Mouse (Mus musculus) kidney, postnatal 4 days (tissue): ENCODE measurements around the gene Ncoa7.
A peak's percentile ranks its signal among the peaks of the same experiment; 100 is the strongest.

Experiments
- DNase-seq, 2 experiments: peaks; one replicate each; pipeline ENCODE4 v3.0.0; 2021; ENCODE audit warnings: mixed read lengths in 2 of 2

Gene Ncoa7

DNA sequence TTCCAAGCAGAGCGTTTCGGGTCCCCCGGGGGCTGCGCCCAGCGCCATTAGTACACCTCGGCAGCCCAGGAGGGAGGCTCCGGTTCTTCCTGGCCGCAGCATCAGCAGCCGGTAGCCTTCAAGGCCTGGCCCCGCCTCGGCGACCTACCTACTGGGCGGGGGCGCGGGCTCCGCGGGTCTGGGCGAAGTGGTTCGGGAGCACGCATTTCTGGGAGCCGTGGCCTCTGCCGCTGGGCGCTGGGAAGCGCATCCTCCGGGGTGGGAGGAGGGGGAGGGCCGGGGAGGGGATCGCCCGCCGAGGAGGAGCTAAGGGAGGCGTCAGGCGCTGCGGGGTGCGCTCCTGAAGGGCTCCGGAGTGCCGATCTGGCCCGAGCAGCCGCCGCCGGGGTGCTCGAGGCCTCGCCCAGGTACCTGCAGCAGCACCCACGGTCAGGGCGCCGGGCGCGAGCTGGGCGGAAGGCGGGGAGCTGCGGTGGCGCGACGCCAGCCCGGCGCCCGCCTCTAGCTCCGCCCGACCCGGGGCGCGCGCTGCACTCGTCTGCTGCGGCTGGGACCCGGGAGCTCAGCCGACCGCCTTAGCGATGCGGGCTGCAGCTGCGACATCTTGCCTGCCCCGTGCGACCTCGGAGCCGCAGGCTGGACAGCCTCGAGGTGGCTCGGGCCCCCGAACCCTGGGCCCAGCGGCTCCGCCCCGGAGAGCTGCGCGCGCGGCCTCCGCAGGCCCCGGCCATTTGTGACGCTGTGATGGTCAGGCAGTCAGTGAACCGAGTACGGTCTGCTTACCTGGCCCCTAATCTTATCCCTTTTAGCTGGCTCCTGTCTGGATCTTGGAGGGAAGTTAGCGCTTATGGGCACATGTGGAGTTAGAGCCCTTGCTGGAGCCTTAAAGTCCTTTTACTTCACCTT, at the start of gene Ncoa7:
Ncoa7 (minus strand) TSS at position 646 of the 906 bp plus-strand sequence.
- DNase-seq, result peak; percentile 84 to 92

DNA sequence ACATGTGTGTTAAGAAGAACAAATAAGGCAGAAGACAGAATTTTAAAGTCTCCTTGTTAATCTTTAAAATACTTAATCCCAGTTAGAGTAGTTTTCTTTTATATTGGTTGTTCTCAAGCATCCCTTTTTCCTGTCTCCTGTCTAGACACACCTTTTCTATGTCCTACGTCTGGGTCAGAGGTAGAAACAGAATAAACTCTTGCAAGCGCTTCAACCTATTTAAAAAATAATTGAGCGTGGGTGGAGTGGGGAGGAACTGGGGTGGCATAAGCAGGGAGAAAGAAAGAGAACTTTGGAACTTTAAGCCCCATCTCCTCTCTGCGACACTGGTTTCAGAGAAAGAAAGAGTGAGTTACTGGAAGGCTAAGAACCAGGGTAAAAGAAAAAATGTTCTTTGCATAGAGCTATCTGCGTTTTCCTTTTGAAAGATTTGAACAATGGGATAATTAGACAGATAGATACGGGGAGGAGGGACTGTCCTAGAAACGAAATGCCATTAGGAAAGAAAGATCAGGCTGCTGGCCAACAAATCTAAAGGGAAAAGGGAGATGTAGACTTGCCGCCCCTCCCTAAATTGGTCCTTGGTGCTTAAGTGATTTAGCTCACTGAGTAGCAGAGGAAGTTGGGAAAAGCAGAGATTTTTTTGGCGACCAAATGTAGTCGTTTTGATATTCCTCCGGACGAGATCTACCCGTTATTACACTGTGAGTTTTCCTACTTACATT, 42.1 kb upstream of the Ncoa7 start:
- no peak for DNase-seq

DNA sequence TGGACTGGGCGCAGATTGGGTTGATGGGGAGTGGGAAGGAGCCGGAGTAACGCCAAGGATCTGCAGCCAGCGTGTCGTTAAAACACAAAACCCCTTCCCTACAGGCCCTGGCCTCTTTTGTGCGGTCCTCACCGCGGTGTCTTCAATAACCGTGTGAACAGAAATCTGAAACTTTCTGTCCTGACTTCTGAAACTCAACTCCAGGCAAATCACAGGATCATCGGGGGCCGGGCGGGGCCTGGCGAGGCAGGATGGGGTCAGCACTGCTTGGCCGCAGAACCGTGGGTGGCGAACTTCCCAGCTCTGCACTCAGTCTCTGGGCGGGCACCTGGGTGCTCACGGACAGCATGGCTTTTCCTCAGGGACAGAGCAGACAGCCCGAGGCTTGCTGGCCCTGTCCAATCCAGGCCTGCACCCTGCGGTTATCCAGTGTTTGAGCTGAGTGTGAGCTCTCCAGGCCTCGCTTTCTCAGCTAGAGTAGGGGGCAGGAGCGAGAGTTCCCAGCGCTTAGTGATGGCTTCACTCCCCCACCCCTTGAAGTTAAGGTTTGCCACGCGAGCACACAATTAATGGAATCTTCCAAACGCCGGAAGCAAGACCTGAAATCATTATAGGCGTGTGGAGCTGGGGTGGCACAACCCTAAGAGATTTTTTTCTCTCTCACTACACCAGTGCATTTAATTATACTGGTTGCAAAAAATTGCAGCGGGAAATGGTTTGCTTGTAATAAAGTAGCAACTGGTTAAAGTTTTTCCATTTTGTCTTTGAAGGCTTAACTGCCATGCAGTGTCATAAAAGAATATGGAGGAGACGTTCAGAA, 41.3 kb upstream of the Ncoa7 start:
- peak; percentile 44 to 66 for DNase-seq

DNA sequence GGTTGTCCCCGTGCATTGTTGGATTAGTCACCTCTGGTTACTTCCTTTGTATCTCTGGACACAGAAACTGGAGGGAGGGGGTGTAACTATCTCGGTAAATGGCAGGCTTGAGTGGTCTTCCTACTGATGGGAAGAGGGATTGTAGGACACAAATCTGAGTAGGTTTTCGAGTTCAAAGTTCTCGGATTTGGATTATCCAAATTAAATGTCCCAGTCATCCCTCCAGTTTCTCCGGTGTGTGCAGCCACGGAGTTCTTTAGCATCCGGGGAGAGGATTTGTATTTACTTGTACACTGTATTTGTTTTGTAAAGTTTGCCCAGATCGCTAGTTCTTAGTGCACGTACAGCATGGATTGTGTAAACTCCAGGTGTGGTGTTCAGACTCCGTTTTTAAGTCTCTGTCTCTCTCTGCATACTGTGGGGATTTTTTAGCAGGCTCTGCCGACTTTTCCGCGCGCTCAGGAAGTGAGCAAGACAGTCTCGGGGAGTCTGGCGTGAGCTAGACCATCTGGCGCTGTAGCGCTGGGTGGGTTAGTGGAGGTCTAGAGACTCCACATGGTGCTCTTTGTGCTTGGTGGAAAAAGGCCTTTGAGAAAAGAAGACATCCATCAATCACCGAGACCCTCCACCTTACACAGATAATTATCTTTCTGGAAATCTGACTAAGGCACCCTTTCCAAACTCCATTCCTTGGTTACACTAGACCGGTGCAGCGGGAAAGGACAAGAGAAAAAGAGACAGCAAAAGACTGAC, 40.5 kb upstream of the Ncoa7 start:
- peak; percentile 64 to 70 for DNase-seq

DNA sequence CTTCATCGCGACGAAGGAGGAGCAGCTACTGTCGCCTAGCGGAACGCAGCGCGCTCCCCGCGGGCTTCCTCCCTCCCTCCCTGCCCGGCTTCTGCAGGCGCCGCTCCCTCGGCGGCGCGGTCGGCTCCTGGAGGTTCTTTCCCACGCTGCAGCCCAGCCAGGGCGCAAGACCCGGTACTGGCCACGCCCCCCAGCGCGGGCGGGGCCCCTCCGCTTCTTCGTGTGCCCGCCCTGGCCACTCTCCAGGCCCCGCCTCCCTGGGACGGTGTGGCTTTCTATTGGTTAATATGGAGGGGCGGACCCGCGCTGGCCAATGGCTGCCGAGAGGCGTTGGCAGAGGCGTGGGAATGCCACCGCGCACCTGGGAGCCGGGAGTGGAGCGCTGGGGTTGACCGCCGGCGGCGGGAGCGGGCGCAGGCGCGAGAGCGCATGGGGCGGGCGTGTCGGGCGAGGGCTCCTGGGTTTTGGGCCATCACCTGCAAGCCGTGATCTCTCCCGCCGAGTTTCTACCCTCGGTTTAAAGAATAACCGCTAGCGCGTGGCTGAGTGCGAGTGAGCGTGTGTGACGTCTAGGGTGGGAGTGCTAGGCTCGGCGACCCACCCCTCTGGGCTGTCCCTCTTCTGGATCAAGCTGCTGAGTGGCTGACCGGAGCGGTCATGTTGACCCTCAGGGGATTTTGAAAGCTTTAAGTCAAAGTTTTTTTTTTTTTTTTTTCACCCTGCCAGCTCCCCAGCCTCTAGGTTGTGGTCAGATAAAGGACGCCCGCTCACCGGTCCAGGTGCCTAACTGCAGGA, 39.7 kb upstream of the Ncoa7 start, which contains the start of gene Hey2:
Hey2 (minus strand) TSS at position 159 of the 795 bp plus-strand sequence.
- DNase-seq, result peak; percentile 99

DNA sequence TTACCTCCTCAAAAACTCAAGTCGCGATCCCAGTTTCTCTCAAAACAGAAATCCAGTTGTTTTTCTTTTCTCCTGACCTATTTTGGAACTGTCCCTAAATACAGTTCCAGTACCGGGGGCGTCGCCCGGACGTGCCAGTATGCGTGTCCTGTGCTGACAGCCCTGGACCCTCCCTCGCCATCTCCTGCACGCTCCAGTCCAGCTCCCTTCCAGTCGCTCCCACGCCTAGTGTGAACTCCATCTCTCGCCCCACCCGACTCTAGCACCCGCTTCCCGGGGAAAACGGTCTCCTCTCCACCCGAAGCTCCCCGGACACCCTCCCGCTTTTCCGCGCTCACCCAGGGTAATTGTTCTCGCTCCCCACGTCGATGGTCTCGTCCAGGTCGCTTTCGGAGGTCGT, 39.1 kb upstream of the Ncoa7 start:
- no peak for DNase-seq

DNA sequence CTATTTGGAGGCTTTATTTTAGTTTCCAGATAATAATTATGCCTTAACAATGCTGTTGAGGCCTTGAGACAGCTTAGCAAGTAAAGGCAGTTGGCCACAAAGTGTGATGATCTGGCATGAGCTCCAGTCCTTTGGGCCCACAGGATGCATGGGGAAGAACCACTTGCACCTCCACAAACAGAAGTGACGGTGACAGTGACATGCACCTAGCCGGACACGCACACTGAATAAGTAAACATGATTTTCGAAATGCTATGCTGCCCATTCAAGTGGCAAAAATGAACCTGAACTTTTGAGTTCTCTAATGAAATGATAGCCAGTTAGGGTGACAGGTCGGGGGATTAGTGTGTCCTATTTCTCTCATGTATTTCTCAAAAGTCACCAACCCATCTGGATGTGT, 37.7 kb upstream of the Ncoa7 start:
- no peak for DNase-seq

DNA sequence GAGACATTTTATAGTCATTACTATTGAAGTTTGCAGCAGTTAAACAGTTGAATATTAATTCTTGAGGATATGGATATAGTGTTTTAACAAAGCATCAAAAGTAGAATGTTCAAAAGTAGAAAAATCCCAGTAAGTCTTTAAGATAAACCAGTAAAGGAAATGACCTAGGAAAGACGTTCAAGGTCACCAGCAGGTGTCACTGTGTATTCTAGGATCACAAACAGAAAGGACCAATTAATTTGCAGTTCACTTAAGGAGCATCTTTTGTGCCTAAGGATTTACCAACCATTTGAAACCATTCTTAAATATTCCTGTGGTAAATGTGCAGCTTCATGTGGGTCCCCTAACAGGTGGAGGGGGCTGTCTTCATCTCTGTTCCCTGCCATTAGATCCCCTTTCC, 35.1 kb upstream of the Ncoa7 start:
- DNase-seq, result peak; percentile 25 to 28

DNA sequence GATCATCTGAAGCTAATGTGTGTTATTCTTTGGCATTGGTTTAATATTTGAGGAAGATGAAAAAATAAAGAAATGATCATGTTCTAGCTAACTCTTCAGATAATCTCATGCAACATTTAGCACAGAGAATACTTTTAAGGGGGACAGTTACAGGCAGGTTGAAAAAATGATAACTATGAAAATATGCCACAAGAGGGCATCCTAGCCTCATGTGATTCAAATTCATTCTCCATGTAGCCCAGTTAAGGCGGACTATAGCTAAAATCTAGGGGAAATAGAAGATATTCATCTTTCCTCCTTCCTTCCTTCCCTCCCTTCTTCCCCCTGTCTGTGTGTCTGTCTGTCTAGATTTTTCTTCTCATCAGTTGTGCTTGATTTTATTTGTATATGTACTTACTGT, 21.9 kb upstream of the Ncoa7 start:
- DNase-seq, result no peak

DNA sequence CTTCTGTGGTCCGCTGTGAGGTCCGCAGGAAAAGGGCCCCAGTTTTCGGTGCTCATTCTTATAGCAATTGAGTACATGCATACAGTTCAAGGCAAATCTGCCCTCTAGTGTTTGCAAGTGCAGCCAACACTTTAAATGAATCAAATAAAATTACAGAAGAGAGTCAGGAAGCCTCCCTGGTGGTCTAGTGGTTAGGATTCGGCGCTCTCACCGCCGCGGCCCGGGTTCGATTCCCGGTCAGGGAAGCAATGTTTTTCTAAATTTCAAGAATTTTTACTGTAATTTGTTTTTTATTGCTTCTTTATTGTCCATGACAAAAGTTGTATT, 7.8 kb upstream of the Ncoa7 start:
- peak; percentile 76 to 79 for DNase-seq

DNA sequence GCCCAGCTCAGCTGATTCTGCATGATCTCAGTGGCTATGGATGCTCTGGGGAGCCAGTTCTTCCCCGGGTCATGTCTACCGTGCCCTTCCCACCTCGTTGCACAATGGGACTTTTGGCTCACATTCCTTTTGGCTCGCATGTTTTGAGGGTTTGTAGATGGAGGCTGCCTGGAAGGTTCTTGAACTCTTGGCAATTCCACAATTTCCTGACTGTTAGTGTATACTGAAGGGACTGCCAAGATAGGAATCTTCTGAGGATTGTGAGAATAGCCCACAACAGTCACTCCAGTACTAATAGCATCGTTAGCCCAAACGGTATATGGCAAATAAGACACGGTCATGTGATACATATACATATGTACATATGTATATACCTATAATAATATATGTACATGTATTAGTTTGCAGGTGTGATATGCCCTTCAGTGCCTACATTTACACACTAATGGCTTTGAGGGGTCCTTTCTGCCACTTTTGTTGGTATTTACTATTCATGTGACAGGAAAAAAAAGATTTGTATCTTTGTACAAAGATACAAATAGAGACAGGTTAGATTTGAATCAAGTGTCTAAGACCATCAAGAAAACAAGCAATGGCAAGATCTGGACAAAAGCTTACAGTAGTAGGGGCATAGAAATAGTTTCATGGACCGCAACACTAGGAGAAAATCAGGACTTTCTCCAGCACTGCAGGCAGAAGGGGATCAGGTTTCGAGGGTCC, 7.3 kb upstream of the Ncoa7 start:
- DNase-seq, result no peak

DNA sequence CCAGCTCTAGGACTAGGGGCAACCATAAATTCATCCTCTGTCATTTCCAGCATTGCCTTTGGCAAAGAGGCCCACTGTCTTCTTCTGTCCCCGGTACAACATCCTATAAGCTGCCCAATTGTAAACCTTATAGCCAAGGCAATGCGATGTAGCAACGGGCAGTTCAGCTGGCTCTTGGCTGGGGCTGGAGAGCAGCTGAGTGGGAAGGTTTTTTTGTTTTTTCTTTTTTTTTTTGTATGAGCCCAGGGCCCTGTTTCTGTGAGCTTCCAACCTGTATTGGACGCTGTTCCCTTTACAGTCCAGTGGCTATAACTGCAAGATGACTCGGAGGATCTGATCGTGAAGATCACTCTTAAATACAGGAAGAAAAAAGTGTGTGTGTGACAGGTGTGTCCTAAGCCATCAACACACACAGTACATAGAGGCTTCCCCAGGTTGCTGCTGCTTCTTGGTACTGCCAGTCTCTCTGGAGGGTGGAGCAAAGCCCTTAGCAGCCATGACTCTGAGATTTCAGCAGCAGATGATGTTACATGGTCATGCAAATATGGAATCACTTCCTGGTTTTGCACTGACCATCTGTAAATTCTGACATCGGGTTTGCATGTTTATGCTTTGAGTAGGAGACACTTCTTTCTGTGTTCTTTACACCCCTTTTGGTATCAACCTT, 594 bp upstream of the Ncoa7 start:
- DNase-seq, result peak in 1 of 2 experiments; percentile 6

DNA sequence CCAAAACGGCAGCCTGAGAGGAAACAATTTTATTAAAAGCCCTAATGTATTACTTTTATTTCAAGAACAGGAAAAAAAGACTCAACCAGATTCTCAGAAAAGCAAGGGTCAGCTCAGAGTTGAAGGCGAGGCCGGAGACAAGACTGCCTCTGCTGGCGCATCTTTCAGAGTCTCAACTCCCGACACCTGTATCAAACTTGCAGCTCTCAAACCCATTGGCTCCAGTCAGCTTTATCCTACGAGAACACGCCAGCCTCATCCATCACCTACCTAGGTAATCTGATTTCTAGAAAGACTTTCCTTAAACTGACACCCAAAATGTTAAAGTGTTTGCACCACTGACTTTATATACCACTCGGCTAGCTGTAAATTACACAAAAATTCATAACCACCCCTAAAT, 1.1 kb downstream of the Ncoa7 start:
- DNase-seq, result peak in 1 of 2 experiments; percentile 40

DNA sequence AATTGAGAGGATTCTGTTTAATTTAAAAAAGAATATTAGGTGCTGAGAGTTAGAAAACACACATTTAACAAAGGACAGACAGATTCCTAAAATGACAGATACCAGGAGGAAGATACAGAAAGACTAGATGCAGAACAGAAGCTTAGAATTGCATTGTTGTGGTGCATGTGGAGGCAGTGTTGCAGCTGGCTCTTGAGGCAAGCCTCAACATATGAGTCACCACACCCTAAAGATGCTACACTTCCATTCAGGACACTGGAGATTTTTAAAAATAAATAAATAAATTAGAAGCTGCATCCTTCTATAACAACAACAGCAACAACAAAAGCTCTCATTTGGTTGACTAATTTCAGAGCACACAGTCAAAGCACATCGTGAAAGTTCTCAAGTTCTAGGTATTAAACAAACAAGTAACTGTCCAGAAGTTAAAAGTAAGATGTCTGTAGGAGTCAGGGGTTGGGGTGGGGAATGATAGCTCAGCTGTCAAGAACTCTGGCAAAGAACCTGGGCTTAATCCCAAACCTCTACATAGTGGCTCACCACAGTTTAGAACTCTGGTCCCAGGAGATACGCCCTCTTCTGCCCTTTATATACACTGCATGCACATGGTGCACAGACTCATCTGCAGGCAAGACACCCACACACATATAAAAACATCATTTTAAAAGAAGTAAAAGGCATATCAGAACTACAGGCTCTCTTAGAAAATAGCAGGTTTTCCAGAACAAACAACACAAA, 3.2 kb downstream of the Ncoa7 start:
- DNase-seq, result no peak

DNA sequence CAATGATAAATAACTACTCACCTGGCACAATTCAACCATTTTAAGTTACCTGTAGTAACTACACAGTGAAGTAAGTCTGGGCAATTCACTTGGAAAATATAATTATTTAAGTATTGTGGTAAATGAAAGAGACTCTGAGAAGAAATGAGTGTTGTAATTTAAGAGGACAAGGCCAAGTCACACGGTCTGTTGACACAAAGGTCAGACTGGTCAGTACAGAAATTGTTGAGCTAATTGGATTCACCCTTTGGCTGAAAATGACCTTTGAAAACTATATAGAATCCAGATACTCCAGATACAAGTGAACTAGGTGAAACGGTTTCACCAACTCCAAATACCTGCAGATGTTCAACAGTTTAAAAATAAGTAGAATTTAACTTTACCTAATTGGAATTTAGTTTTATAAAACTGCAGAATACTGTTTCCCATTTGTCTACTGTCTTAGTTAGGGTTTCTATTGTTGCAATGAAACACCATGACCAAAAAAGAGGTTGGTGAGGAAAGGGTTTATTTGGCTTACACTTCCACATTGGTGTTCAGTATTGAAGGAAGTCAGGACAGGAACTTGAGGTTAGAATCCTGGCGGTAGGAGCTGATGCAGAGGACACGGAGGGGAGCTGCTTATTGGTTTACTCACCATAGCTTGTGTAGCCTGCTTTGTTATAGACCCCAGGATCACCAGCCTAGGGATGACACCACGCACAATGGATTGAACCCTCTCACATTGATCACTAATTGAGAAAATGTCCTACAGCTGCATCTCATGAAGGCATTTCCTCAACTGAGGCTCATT, 6.5 kb downstream of the Ncoa7 start:
- no peak for DNase-seq

DNA sequence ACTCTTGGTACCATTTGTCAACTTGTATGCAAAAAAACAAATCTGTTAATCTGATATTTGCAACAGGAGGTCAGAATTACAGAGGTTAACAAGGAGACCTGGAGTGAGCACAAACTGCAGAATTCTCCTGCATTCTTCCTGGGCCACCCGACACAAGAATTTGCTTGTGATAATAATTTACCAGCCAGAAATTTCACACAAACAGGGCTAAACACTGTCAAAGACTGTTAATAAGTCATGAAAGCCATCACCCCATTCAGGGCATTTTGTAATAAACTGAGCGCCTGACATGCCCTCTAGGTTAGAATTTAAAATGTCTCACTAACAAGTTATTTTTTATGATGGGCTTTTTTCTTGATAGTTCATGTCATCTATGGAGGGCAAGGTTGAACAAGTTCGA, 12.1 kb downstream of the Ncoa7 start:
- DNase-seq, result no peak

DNA sequence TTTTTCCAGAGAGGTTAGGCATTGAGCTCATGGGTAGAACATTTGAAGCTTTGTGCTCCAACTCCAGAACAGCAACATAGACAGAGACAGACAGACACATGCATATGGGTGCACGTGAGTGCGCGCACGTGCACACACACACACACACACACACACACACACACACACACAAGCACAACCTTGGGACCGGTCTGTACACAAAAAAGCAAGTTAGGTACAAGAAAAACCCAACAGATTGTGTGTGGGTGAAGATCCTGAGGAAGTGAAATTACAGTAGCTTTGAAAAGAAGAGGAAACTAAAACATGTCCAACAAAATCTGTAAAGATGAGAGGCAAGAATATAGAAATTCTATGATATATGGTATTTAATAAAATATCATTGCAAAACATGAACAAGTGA, 13.6 kb downstream of the Ncoa7 start:
- DNase-seq, result no peak

DNA sequence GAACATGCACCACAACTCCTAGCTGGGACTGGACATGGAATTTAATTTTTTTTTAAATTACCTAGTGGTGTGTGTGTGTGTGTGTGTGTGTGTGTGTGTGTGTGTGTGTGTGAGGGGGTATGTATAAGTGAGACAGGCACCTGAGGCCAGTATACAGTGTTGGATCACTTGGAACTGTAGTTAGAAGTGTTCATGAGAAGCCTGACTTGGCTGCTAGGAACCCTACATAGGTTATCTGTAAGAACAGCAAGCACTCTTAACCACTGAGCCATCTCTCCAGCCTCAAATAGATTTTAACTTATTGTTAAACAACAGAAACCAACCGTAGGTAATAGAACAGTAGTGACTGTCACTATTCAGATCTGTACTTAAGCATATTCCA, 14.8 kb downstream of the Ncoa7 start:
- no peak for DNase-seq
